Comparison of ENCODE assay signal across 26 mouse cellular contexts in genomic region chr3:98300266-98300665, GRCm38 (mm10). TPM values are rescaled to one million over a fixed set of nuclear protein-coding genes. Genes with fewer than 3 reads are reported as not detected.
DNase-seq lines count a peak whose midpoint lies in the region; ATAC-seq and TF ChIP-seq lines count a peak whose summit lies in the region.
"Had no signal": no experiment of that assay in that cellular context is flagged by ENCODE, and none has a peak within 500 bp of the region (broad histone marks: within the 10 kb centered on the region; RNA-seq: fewer than 3 reads in every experiment).

No protein-coding gene starts in this region.

- H3K79me2 ChIP-seq in liver, adult 2 months (ENCODE audit: control insufficient read depth, insufficient read depth, low read length), result no peaks in the 10 kb centered on the region
- no peaks in the 10 kb centered on the region for H3K79me2 ChIP-seq in MEL (ENCODE audit: control insufficient read depth, insufficient read depth, low read length, poor library complexity)

- no peak for TF ChIP-seq POLR2A in liver, adult 2 months (IDR thresholded peaks at IDR 0.05; ENCODE audit: extremely low read depth, insufficient read depth, low read length)
- TF ChIP-seq POLR2A in MEL (IDR thresholded peaks at IDR 0.05; ENCODE audit: control insufficient read depth in 1 of 2, insufficient read depth in 1 of 2, low read depth in 1 of 2, low read length in 2 of 2, poor library complexity in 1 of 2), result no peak

- TF ChIP-seq CTCF in liver, adult 2 months (IDR thresholded peaks at IDR 0.05; ENCODE audit: low read depth, low read length), result no peak
- TF ChIP-seq CTCF in MEL (IDR thresholded peaks at IDR 0.05 in 2 of 3, conservative IDR thresholded peaks at IDR 0.05 in 1 of 3; ENCODE audit: control insufficient read depth in 1 of 3, insufficient read depth in 1 of 3, low read depth in 2 of 3, low read length in 3 of 3, poor library complexity in 1 of 3, severe bottlenecking in 1 of 3), result no peak

- H3K4me1 ChIP-seq in liver, adult 2 months (ENCODE audit: control insufficient read depth, insufficient read depth, low read length), result 0 out of 2 replicates have a peak, but pooled peaks cover under 1% of the 10 kb centered on the region
- no peaks in the 10 kb centered on the region for H3K4me1 ChIP-seq in liver, embryonic 12.5 days
- peaks cover 19 to 24% of the 10 kb centered on the region in 2 experiments for H3K4me1 ChIP-seq in MEL (ENCODE audit: control insufficient read depth in 1 of 2, insufficient read depth in 2 of 2, low read length in 2 of 2)
- H3K4me1 ChIP-seq in midbrain, embryonic 15.5 days, result no peaks in the 10 kb centered on the region

- H3K9ac ChIP-seq in liver, adult 2 months (ENCODE audit: low read depth, low read length), result no peak overlapping the region
- H3K9ac ChIP-seq in liver, embryonic 12.5 days, result no peak overlapping the region
- H3K9ac ChIP-seq in MEL (ENCODE audit: control insufficient read depth, low read depth, low read length, poor library complexity, severe bottlenecking), result no peak overlapping the region
- no peak overlapping the region for H3K9ac ChIP-seq in midbrain, embryonic 15.5 days

- no peak overlapping the region for H3K4me3 ChIP-seq in liver, adult 2 months (ENCODE audit: insufficient read depth, low read depth, low read length)
- H3K4me3 ChIP-seq in liver, embryonic 12.5 days, result no peak overlapping the region
- H3K4me3 ChIP-seq in MEL (ENCODE audit: control insufficient read depth in 1 of 2, insufficient read depth in 1 of 2, low read depth in 2 of 2, low read length in 2 of 2), result no peak overlapping the region
- no peak overlapping the region for H3K4me3 ChIP-seq in midbrain, embryonic 15.5 days

- TF ChIP-seq RAD21 in MEL (IDR thresholded peaks at IDR 0.05; ENCODE audit: low read depth, low read length), result no peak

- TF ChIP-seq EP300 in MEL (IDR thresholded peaks at IDR 0.05; ENCODE audit: low read depth in 1 of 2, low read length in 2 of 2), result peak; percentile 27 to 50; a peak in 3 of 4 replicates

- H3K27me3 ChIP-seq in liver, adult 2 months (ENCODE audit: control insufficient read depth, insufficient read depth, low read length), result no peaks in the 10 kb centered on the region
- no peaks in the 10 kb centered on the region for H3K27me3 ChIP-seq in liver, embryonic 12.5 days (replicated peaks)
- no peaks in the 10 kb centered on the region for H3K27me3 ChIP-seq in MEL (ENCODE audit: control insufficient read depth in 1 of 2, insufficient read depth in 2 of 2, low read length in 2 of 2)
- no peaks in the 10 kb centered on the region for H3K27me3 ChIP-seq in midbrain, embryonic 15.5 days (replicated peaks)
- H3K27me3 ChIP-seq: CH12.LX, Patski had no signal

- no peak overlapping the region for H3K27ac ChIP-seq in liver, adult 2 months (replicated peaks; ENCODE audit: insufficient read depth, low read depth, low read length)
- H3K27ac ChIP-seq in liver, embryonic 12.5 days, result no peak overlapping the region
- peak overlapping the region; percentile 72 for H3K27ac ChIP-seq in MEL (ENCODE audit: control insufficient read depth, low read depth, low read length)
- no peak overlapping the region for H3K27ac ChIP-seq in midbrain, embryonic 15.5 days

- H3K4me2 ChIP-seq in liver, embryonic 12.5 days, result no peak overlapping the region
- H3K4me2 ChIP-seq in midbrain, embryonic 15.5 days, result no peak overlapping the region

- DNase-seq in liver, adult 2 months (ENCODE audit: extremely low read depth, low read depth, low spot score), result peak; percentile 29
- peak; percentile 9 for DNase-seq in 416B (ENCODE audit: low read depth)
- DNase-seq in MEL (ENCODE audit: low read depth, low spot score), result no peak
- DNase-seq in MEL-GATA-1-ER (ENCODE audit: extremely low read depth, low read depth), result peak; percentile 64
- DNase-seq in cerebellum, adult 8-10 months, result no peak
- DNase-seq: adrenal gland, adult 2 months; adrenal gland, adult 8-10 months; adrenal gland, postnatal 10 days; adrenal gland, postnatal 14 days; adrenal gland, postnatal 25 days; adrenal gland, postnatal 36 days; B cell, adult 2 months; cerebellum, adult 11 months; cerebellum, adult 11-12 months; cerebellum, adult 18-20 months; cerebellum, adult 2 months; cerebellum, adult 9-10 months had no signal

- no peaks in the 10 kb centered on the region for H3K9me3 ChIP-seq in liver, embryonic 12.5 days (replicated peaks)
- H3K9me3 ChIP-seq in MEL (replicated peaks; ENCODE audit: insufficient read depth, low read length), result no peaks in the 10 kb centered on the region
- H3K9me3 ChIP-seq in midbrain, embryonic 15.5 days, result no peaks in the 10 kb centered on the region

- 84% methylated on average over 4 of the region's 4 CpGs for WGBS in liver, adult 2 months
- WGBS in liver, embryonic 12.5 days (ENCODE audit: insufficient replicate concordance), result 48% methylated on average over 4 of the region's 4 CpGs
- 91% methylated on average over 4 of the region's 4 CpGs for WGBS in midbrain, embryonic 15.5 days

- peaks cover 81% of the 10 kb centered on the region for H3K36me3 ChIP-seq in liver, adult 2 months (ENCODE audit: control insufficient read depth, insufficient read depth, low read length)
- peaks cover 16% of the 10 kb centered on the region for H3K36me3 ChIP-seq in liver, embryonic 12.5 days
- H3K36me3 ChIP-seq in MEL (ENCODE audit: control insufficient read depth in 1 of 2, insufficient read depth in 2 of 2, low read length in 2 of 2), result peaks cover 0 to 31% of the 10 kb centered on the region in 2 experiments; a peak in 2 of 4 replicates
- H3K36me3 ChIP-seq in midbrain, embryonic 15.5 days (replicated peaks), result no peaks in the 10 kb centered on the region
- H3K36me3 ChIP-seq: G1E had no signal

- no peak for ATAC-seq in liver, embryonic 12.5 days
- ATAC-seq in midbrain, embryonic 15.5 days (replicated peaks), result no peak
- no peak for ATAC-seq in monocyte, adult 5-6 weeks (replicated peaks; ENCODE audit: insufficient number of reproducible peaks, low FRiP score, low TSS enrichment, poor library complexity, severe bottlenecking)
- ATAC-seq: activated CD4-positive, CD25-positive, alpha-beta regulatory T cell, adult 4 months; CD4-positive, CD25-positive, alpha-beta regulatory T cell, adult 4 months; Patski had no signal

TF ChIP-seq in MEL, 35 proteins besides CTCF, POLR2A, EP300 and RAD21 (continues in another document):
- no peak for TF ChIP-seq HCFC1 (IDR thresholded peaks at IDR 0.05; ENCODE audit: low read depth, low read length)
- no peak for TF ChIP-seq ELF1 (IDR thresholded peaks at IDR 0.05; ENCODE audit: low read depth, low read length)
- no peak for TF ChIP-seq MXI1 (IDR thresholded peaks at IDR 0.05; ENCODE audit: low read depth, low read length)
- no peak for TF ChIP-seq CHD1 (IDR thresholded peaks at IDR 0.05; ENCODE audit: low read depth, low read length)
- peak; percentile 62 for TF ChIP-seq TCF12 (IDR thresholded peaks at IDR 0.05; ENCODE audit: low read depth, low read length)
- no peak; the same call in 1 of the 2 replicates for TF ChIP-seq MYC (IDR thresholded peaks at IDR 0.05; ENCODE audit: low read depth, low read length)
- no peak for TF ChIP-seq TAL1 (IDR thresholded peaks at IDR 0.05; ENCODE audit: low read length)
- no peak for TF ChIP-seq CHD2 (IDR thresholded peaks at IDR 0.05; ENCODE audit: low read length)
- peak; percentile 45; the same call in 1 of the 2 replicates for TF ChIP-seq GATA1 (IDR thresholded peaks at IDR 0.05; ENCODE audit: low read depth, low read length)
- no peak for TF ChIP-seq MAX (IDR thresholded peaks at IDR 0.05; ENCODE audit: low read length)
- TF ChIP-seq BHLHE40 (IDR thresholded peaks at IDR 0.05; ENCODE audit: borderline replicate concordance, low read depth, low read length), result no peak
- TF ChIP-seq JUND (IDR thresholded peaks at IDR 0.05; ENCODE audit: low read depth, low read length), result no peak
- no peak for TF ChIP-seq UBTF (IDR thresholded peaks at IDR 0.05; ENCODE audit: borderline replicate concordance, insufficient read depth, low read depth, low read length)
- TF ChIP-seq POLR2AphosphoS5 (IDR thresholded peaks at IDR 0.05; ENCODE audit: borderline replicate concordance, low read depth, low read length), result no peak
- 0 out of 2 replicates have a peak, but pooled peaks have one; percentile 16 for TF ChIP-seq ETS1 (IDR thresholded peaks at IDR 0.05; ENCODE audit: low read depth, low read length)
- no peak for TF ChIP-seq RCOR1 (IDR thresholded peaks at IDR 0.05; ENCODE audit: low read depth, low read length)
- no peak for TF ChIP-seq ZKSCAN1 (IDR thresholded peaks at IDR 0.05; ENCODE audit: low read depth, low read length)
- no peak for TF ChIP-seq MEF2A (IDR thresholded peaks at IDR 0.05; ENCODE audit: extremely low read depth, insufficient replicate concordance, low read depth, low read length, poor library complexity, severe bottlenecking)
- no peak for TF ChIP-seq TBP (IDR thresholded peaks at IDR 0.05; ENCODE audit: low read depth, low read length)
- no peak for TF ChIP-seq KAT2A (conservative IDR thresholded peaks at IDR 0.05; ENCODE audit: low read depth, low read length)
- no peak for TF ChIP-seq MAZ (IDR thresholded peaks at IDR 0.05; ENCODE audit: low read depth, low read length)
- no peak for TF ChIP-seq SIN3A (IDR thresholded peaks at IDR 0.05; ENCODE audit: low read length)
- no peak for TF ChIP-seq USF2 (IDR thresholded peaks at IDR 0.05; ENCODE audit: borderline replicate concordance in 1 of 2, insufficient read depth in 1 of 2, low read depth in 1 of 2, low read length in 2 of 2)

RNA-seq across cellular contexts. Expression of gene Hmgcs2, which starts 20.0 kb away (rescaled TPM):
- total RNA-seq in liver, adult 2 months (2014; rRNA removed), result 687 and 765 TPM in 2 replicates
- polyA plus RNA-seq in liver, adult 2 months (2012; rRNA removed), result 1,077 and 1,098 TPM in 2 replicates
- 24.7 and 26.9 TPM in 2 replicates for polyA plus RNA-seq in liver, embryonic 12.5 days (2016; fragmentation: Nextera tagmentation; extraction: Ambion mirVana)
- 0.12 and 0.20 TPM in 2 replicates for total RNA-seq in MEL (2012; rRNA removed)
- polyA plus RNA-seq in MEL (2012; ENCODE audit: insufficient read depth in 1 of 2, insufficient read length in 2 of 2, low read depth in 1 of 2, low replicate concordance in 2 of 2, missing spikeins in 1 of 2), result under 1 TPM in 1 of 2 experiments, not detected in 1; 0.81 TPM
- polyA plus RNA-seq in midbrain, embryonic 15.5 days (2015; fragmentation: Nextera tagmentation; extraction: Ambion mirVana), result 22.9 and 26.8 TPM in 2 replicates
- not detected in 3 replicates for total RNA-seq in monocyte, adult 5-6 weeks (2017)
- total RNA-seq: CH12.LX, ES-E14, G1E had no signal
- polyA plus RNA-seq: activated CD4-positive, CD25-positive, alpha-beta regulatory T cell, adult 4 months; CD4-positive, CD25-positive, alpha-beta regulatory T cell, adult 4 months; G1E had no signal

RNA-seq across cellular contexts. Expression of gene Phgdh, which starts 39.5 kb away (rescaled TPM):
- total RNA-seq in liver, adult 2 months (2014; rRNA removed), result 0.92 and 3.2 TPM in 2 replicates
- 0.39 and 0.48 TPM in 2 replicates for polyA plus RNA-seq in liver, adult 2 months (2012; rRNA removed)
- polyA plus RNA-seq in liver, embryonic 12.5 days (2016; fragmentation: Nextera tagmentation; extraction: Ambion mirVana), result 348 and 381 TPM in 2 replicates
- total RNA-seq in MEL (2012; rRNA removed), result 247 and 310 TPM in 2 replicates
- polyA plus RNA-seq in MEL (2012; ENCODE audit: insufficient read depth in 1 of 2, insufficient read length in 2 of 2, low read depth in 1 of 2, low replicate concordance in 2 of 2, missing spikeins in 1 of 2), result 100 to 1,000 TPM in 1 of 2 experiments, not detected in 1; 303 TPM
- 113 and 142 TPM in 2 replicates for polyA plus RNA-seq in midbrain, embryonic 15.5 days (2015; fragmentation: Nextera tagmentation; extraction: Ambion mirVana)
- total RNA-seq in monocyte, adult 5-6 weeks (2017), result 9.0 to 54.0 TPM (median 33.0 TPM) in 3 replicates
- total RNA-seq: G1E had no signal
- polyA plus RNA-seq: G1E had no signal

Comparison
In these comparisons a context has a peak if more than half of its experiments do, and no peak if none do; other contexts are left out.
1. RNA of gene Hmgcs2, which starts 20.0 kb away (polyA plus RNA-seq): 1,077 to 1,098 TPM in liver, adult 2 months; 24.7 to 26.9 TPM in liver, embryonic 12.5 days, 22.9 to 26.8 TPM in midbrain, embryonic 15.5 days and 0.81 TPM in MEL; every median in the first group is over 10 times any median in the second.
2. RNA of gene Phgdh, which starts 39.5 kb away (polyA plus RNA-seq): 348 to 381 TPM in liver, embryonic 12.5 days, 303 TPM in MEL and 113 to 142 TPM in midbrain, embryonic 15.5 days; 0.39 to 0.48 TPM in liver, adult 2 months; every median in the first group is over 10 times any median in the second.
3. DNase-seq: peak in liver, adult 2 months (single experiment), 416B (single experiment) and MEL-GATA-1-ER (single experiment); none in MEL (single experiment) and cerebellum, adult 8-10 months (single experiment).